Mouse (Mus musculus) C2C12 (cell line): ENCODE results near the gene Klhl41.

Source experiments
- CTCF ChIP-seq: IDR thresholded peaks from one replicate; pipeline ENCODE4 v1.5.1; 2011; ENCODE audit not compliant: control insufficient read depth, insufficient read depth, insufficient read length
- MAX ChIP-seq: IDR thresholded peaks from one replicate; pipeline ENCODE4 v1.6.1; 2011; ENCODE audit warnings: mild to moderate bottlenecking, control low read depth
- USF1 ChIP-seq: IDR thresholded peaks from one replicate; pipeline ENCODE4 v1.6.1; 2011; ENCODE audit warnings: low read depth, mild to moderate bottlenecking, control low read depth, moderate library complexity

DNA sequence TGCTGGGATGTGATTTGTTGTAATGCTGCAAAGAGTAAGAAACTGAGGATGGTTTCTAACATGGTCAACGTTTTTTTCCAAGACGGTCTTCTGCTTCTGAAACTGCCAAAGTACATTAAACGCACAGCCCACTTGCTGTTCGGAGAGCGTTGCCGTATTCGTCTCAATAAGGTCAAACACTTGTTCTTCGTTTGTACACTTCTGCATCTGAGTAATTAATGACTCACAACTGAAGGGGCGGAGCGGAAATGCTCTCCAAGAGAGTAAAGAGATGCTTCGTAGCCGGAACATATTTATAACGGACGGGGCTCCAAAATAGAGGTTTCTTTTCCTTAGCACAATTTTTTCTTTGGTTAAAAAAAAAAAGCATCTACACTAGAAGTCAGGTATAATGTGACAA lies 42.3 kb downstream of the Klhl41 start:
- TF ChIP-seq CTCF: no peak
- no peak for TF ChIP-seq MAX
- TF ChIP-seq USF1: no peak
